Mouse (Mus musculus) cerebellum, adult 2 months (tissue): ENCODE measurements at regions not wholly inside any gene's neighbourhood (a gene's known extent, or its start where the extent isn't known, plus 50 kb on each side); places are given as distances from the start of the nearest gene placed in this dataset.
A peak's percentile ranks its signal among the peaks of the same experiment; 100 is the strongest.

Experiments
- DNase-seq, 2 experiments: peaks; one replicate each; pipeline ENCODE4 v3.0.0; 2021
- H3K27ac ChIP-seq: fragments of 200-500 bp; 2 replicates; pipeline ENCODE4 v1.5.1; 2012; ENCODE audit warnings: low read length, control low read depth, inconsistent platforms; ENCODE audit not compliant: insufficient read depth
- H3K27me3 ChIP-seq: fragments of 200-500 bp; 2 replicates; pipeline ENCODE4 v1.6.1; 2012; ENCODE audit warnings: inconsistent platforms, mild to moderate bottlenecking, low read length, moderate library complexity; ENCODE audit not compliant: control insufficient read depth, insufficient read depth
- H3K4me1 ChIP-seq: fragments of 200-500 bp; 2 replicates; pipeline ENCODE4 v1.6.1; 2011; ENCODE audit warnings: low read length; ENCODE audit not compliant: control insufficient read depth, insufficient read depth
- H3K4me3 ChIP-seq: fragments of 200-500 bp; replicated peaks from 2 replicates; pipeline ENCODE3; 2011; ENCODE audit warnings: mild to moderate bottlenecking, low read depth, low read length, control low read depth; ENCODE audit not compliant: insufficient read depth
- CTCF ChIP-seq: fragments of 200-500 bp; IDR thresholded peaks from 2 replicates; pipeline ENCODE4 v1.5.1; 2011; ENCODE audit warnings: low read depth, mild to moderate bottlenecking, control low read depth, low read length, moderate library complexity, borderline replicate concordance; ENCODE audit not compliant: insufficient read depth
- POLR2A ChIP-seq: fragments of 200-500 bp; IDR thresholded peaks from 2 replicates; pipeline ENCODE4 v1.6.1; 2011; ENCODE audit warnings: low read length, control low read depth, borderline replicate concordance; ENCODE audit not compliant: insufficient read depth
- WGBS: fragments of 180-500 bp; shearing (Covaris S2); methylation state at CpG from one replicate; pipeline ENCODE4 v1.1.7; 2018; 5-methylcytosine and 5-hydroxymethylcytosine counted together

- TF ChIP-seq POLR2A, result no peak
- TF ChIP-seq CTCF, result no peak
- no peak for DNase-seq
- H3K4me1 ChIP-seq, result no peaks in the 10 kb centered on the region
- H3K4me3 ChIP-seq, result no peak overlapping the region
- H3K27me3 ChIP-seq, result no peaks in the 10 kb centered on the region
- 63% methylated on average over 7 of the region's 7 CpGs for WGBS
- no peak overlapping the region for H3K27ac ChIP-seq
Measured at GRCm38 (mm10) chr6:84481205-84481604, 112.5 kb downstream of the Cyp26b1 start.

- WGBS, result 53% methylated on average over 6 of the region's 6 CpGs
- DNase-seq, result no peak
- H3K27me3 ChIP-seq, result no peaks in the 10 kb centered on the region
- no peak overlapping the region for H3K27ac ChIP-seq
- H3K4me1 ChIP-seq, result no peaks in the 10 kb centered on the region; the same call in 1 of the 2 replicates
- TF ChIP-seq POLR2A (no peak), CTCF (no peak)
- H3K4me3 ChIP-seq, result no peak overlapping the region
Measured at GRCm38 (mm10) chr6:84477072-84477471, 116.6 kb downstream of the Cyp26b1 start.

GRCm38 (mm10) chr6:84476466-84476865, 117.2 kb downstream of the Cyp26b1 start:
- 16% methylated on average over 9 of the region's 9 CpGs for WGBS
- H3K27me3 ChIP-seq, result no peaks in the 10 kb centered on the region
- no peak overlapping the region for H3K4me3 ChIP-seq
- no peaks in the 10 kb centered on the region; the same call in 1 of the 2 replicates for H3K4me1 ChIP-seq
- DNase-seq, result peak in 1 of 2 experiments; percentile 10
- TF ChIP-seq POLR2A (no peak), CTCF (no peak)
- no peak overlapping the region for H3K27ac ChIP-seq

GRCm38 (mm10) chr6:84474835-84475234, 118.9 kb downstream of the Cyp26b1 start:
- Histone ChIP-seq H3K27ac (no peak overlapping the region), H3K27me3 (no peaks in the 10 kb centered on the region), H3K4me3 (no peak overlapping the region), H3K4me1 (no peaks in the 10 kb centered on the region; the same call in 1 of the 2 replicates)
- DNase-seq, result no peak
- TF ChIP-seq POLR2A, result no peak
- no peak for TF ChIP-seq CTCF

- DNase-seq, result no peak
- TF ChIP-seq CTCF (no peak), POLR2A (no peak)
- 81% methylated on average over 3 of the region's 3 CpGs for WGBS
- H3K27ac ChIP-seq, result no peak overlapping the region
- H3K4me3 ChIP-seq, result no peak overlapping the region
- H3K27me3 ChIP-seq, result no peaks in the 10 kb centered on the region
- H3K4me1 ChIP-seq, result no peaks in the 10 kb centered on the region; the same call in 1 of the 2 replicates
Measured at GRCm38 (mm10) chr6:84473171-84473570, 120.5 kb downstream of the Cyp26b1 start.

- Histone ChIP-seq H3K27ac (no peak overlapping the region), H3K4me1 (no peaks in the 10 kb centered on the region; the same call in 1 of the 2 replicates), H3K4me3 (no peak overlapping the region), H3K27me3 (no peaks in the 10 kb centered on the region)
- WGBS, result 44% methylated on average over 3 of the region's 3 CpGs
- TF ChIP-seq POLR2A (no peak), CTCF (peak; percentile 42; the same call in 1 of the 2 replicates)
- DNase-seq, result no peak
Measured at GRCm38 (mm10) chr6:84472287-84472686, 121.4 kb downstream of the Cyp26b1 start.

GRCm38 (mm10) chr6:84467319-84467718, 126.4 kb downstream of the Cyp26b1 start:
- 88% methylated on average over 3 of the region's 3 CpGs for WGBS
- no peaks in the 10 kb centered on the region for H3K27me3 ChIP-seq
- H3K4me3 ChIP-seq, result no peak overlapping the region
- no peak overlapping the region for H3K27ac ChIP-seq
- peak in 1 of 2 experiments; percentile 3 for DNase-seq
- TF ChIP-seq POLR2A (no peak), CTCF (no peak)
- no peaks in the 10 kb centered on the region for H3K4me1 ChIP-seq

- Histone ChIP-seq H3K4me1 (no peaks in the 10 kb centered on the region), H3K27ac (no peak overlapping the region), H3K27me3 (no peaks in the 10 kb centered on the region), H3K4me3 (no peak overlapping the region)
- TF ChIP-seq CTCF (no peak), POLR2A (no peak)
- WGBS, result 25% methylated on average over 7 of the region's 7 CpGs
- peak; percentile 39 to 54 for DNase-seq
Measured at GRCm38 (mm10) chr6:84466223-84466622, 127.5 kb downstream of the Cyp26b1 start.

GRCm38 (mm10) chr6:84465596-84465995, 128.1 kb downstream of the Cyp26b1 start:
- no peak overlapping the region for H3K27ac ChIP-seq
- WGBS, result 93% methylated on average over 5 of the region's 5 CpGs
- TF ChIP-seq CTCF (no peak), POLR2A (no peak)
- no peaks in the 10 kb centered on the region for H3K27me3 ChIP-seq
- no peak for DNase-seq
- H3K4me3 ChIP-seq, result no peak overlapping the region
- H3K4me1 ChIP-seq, result no peaks in the 10 kb centered on the region
